Mouse (Mus musculus) ES-E14 (cell line): ENCODE data around the gene Abhd4. TPM values are rescaled to one million over a fixed set of nuclear protein-coding genes. Genes with fewer than 3 reads are reported as not detected.
"Not testable (repeated sequence)": the region's sequence is repeated elsewhere in the genome, so short reads cannot be mapped to it uniquely, and the experiment has no call there.

Experiments
- DNase-seq: peaks from one replicate; pipeline ENCODE4 v3.0.0-alpha.2; 2013; ENCODE audit warnings: low read depth, low spot score
- H3K27ac ChIP-seq: 2 replicates; pipeline ENCODE4 v1.5.1; 2012; ENCODE audit warnings: low read depth, mild to moderate bottlenecking, low read length, moderate library complexity, mixed read lengths; ENCODE audit not compliant: poor library complexity, insufficient read depth, severe bottlenecking
- H3K36me3 ChIP-seq: 2 replicates; pipeline ENCODE4 v1.6.1; 2012; ENCODE audit warnings: mild to moderate bottlenecking, low read length, moderate library complexity, mixed read lengths; ENCODE audit not compliant: control insufficient read depth, poor library complexity, insufficient read depth, severe bottlenecking
- H3K4me1 ChIP-seq, 2 experiments: fragments of 150-350 bp in 1 of 2; sonication (generic) in 1 of 2; 2 replicates each; pipeline ENCODE4 v1.6.1; 2012; ENCODE audit warnings: low read length in 2 of 2, mild to moderate bottlenecking in 1 of 2, mixed read lengths in 1 of 2; ENCODE audit not compliant: control insufficient read depth in 2 of 2, insufficient read depth in 2 of 2, poor library complexity in 1 of 2
- H3K4me3 ChIP-seq, 2 experiments: fragments of 150-350 bp in 1 of 2; sonication (generic) in 1 of 2; 2 replicates each; pipeline ENCODE4 v1.5.1; 2012; ENCODE audit warnings: low read length in 2 of 2, low read depth in 1 of 2, mild to moderate bottlenecking in 1 of 2, mixed read lengths in 1 of 2; ENCODE audit not compliant: insufficient read depth in 1 of 2, poor library complexity in 1 of 2, severe bottlenecking in 1 of 2
- H3K9ac ChIP-seq: 2 replicates; pipeline ENCODE4 v1.6.1; 2012; ENCODE audit warnings: low read depth, mild to moderate bottlenecking, low read length, mixed read lengths; ENCODE audit not compliant: poor library complexity, insufficient read depth, severe bottlenecking
- H3K9me3 ChIP-seq: fragments of 150-350 bp; sonication (generic); 2 replicates; pipeline ENCODE4 v1.6.1; 2012; ENCODE audit warnings: low read depth, mild to moderate bottlenecking, low read length; ENCODE audit not compliant: control insufficient read depth, insufficient read depth
- CHD2 ChIP-seq: IDR thresholded peaks from 2 replicates; pipeline ENCODE4 v1.6.1; 2014; ENCODE audit warnings: mild to moderate bottlenecking, low read depth, low read length, inconsistent platforms
- HCFC1 ChIP-seq: IDR thresholded peaks from 2 replicates; pipeline ENCODE4 v1.6.1; 2012; ENCODE audit warnings: low read length, inconsistent platforms, borderline replicate concordance; ENCODE audit not compliant: insufficient read depth
- MAFK ChIP-seq: IDR thresholded peaks from 2 replicates; pipeline ENCODE4 v1.6.1; 2014; ENCODE audit warnings: mild to moderate bottlenecking, low read depth, low read length, inconsistent platforms; ENCODE audit not compliant: insufficient read depth
- ZC3H11A ChIP-seq: IDR thresholded peaks from 2 replicates; pipeline ENCODE4 v1.6.1; 2012; ENCODE audit warnings: low read depth, mild to moderate bottlenecking, inconsistent platforms, low read length, borderline replicate concordance
- ZNF384 ChIP-seq: IDR thresholded peaks from 2 replicates; pipeline ENCODE4 v1.6.1; 2012; ENCODE audit warnings: low read depth, low read length, inconsistent platforms
- in situ Hi-C, 2 experiments: fragments of 600-800 bp; cut with MboI; formaldehyde crosslinking; loops; one replicate each; pipeline ENCODE4 v1.15.1; 2025; ENCODE audit warnings: low sequenced_read_pairs in 2 of 2, inconsistent platforms in 1 of 2; ENCODE audit not compliant: unreplicated experiment in 2 of 2
- total RNA-seq: library from RNA; depleted of rRNA; stranded (reverse); fragments of 300-350 nt; gene quantifications from 2 replicates; pipeline ENCODE4 v1.2.3, GENCODE M21; 2012

Abhd4 gene
- total RNA-seq, 1 experiment, result 17.6 TPM

GRCm38 (mm10) chr14:54226911-54227811 is 26.8 kb upstream of the Abhd4 start:
- TF ChIP-seq ZNF384 (no peak), MAFK (no peak), ZC3H11A (no peak), HCFC1 (no peak), CHD2 (no peak)
- in situ Hi-C loops, result loop anchor here in 1 of 2 experiments (10.0 kb wide), 1 partner anchor 162 kb away; no protein-coding TSS in a partner anchor

DNA sequence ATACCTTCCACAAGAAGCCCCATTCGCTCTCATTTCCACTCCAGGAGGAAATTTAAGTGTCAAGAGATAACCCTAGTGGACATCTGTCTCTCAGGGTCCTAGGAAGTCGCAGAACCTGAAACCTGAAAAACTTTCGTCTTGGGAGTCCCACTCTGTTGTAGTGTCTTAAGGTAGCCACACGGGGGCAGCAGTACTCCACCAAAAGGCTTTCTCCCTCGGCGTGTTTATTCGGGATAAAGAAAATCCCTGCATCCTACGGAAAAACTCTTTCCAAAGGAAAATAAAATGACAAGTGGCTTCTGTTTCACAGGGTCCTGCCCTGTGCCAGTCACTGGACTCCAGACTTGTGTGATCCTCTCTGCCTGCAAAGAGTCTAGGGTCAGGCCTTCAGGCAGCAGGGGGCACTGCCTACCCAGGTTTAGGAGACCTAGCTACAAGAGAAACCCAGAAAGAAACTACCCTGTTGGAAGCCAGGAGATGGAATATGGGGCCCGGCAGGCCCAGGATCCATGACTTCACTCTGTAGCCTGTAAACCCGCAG is 26.0 kb upstream of the Abhd4 start:
- Histone ChIP-seq H3K27ac (no peak overlapping the region), H3K9ac (no peak overlapping the region), H3K4me3 (peak overlapping the region in 1 of 2 experiments; percentile 47; a peak in 2 of 4 replicates), H3K36me3 (no peaks in the 10 kb centered on the region), H3K9me3 (no peaks in the 10 kb centered on the region), H3K4me1 (peaks cover 3 to 27% of the 10 kb centered on the region in 2 experiments; a peak in 3 of 4 replicates)
- in situ Hi-C loops, result loop anchor here in 1 of 2 experiments (10.0 kb wide), 1 partner anchor 163 kb away; no protein-coding TSS in a partner anchor
- TF ChIP-seq ZC3H11A (peak; percentile 97), CHD2 (no peak), HCFC1 (0 out of 2 replicates have a peak, but pooled peaks have one; percentile 16)
- DNase-seq, result no peak

More at GRCm38 (mm10) chr14:54226911-54227811, 26.8 kb upstream of the Abhd4 start:
- Histone ChIP-seq H3K27ac (no peak overlapping the region), H3K36me3 (no peaks in the 10 kb centered on the region), H3K9me3 (no peaks in the 10 kb centered on the region), H3K4me1 (peaks cover 3 to 24% of the 10 kb centered on the region in 2 experiments; a peak in 3 of 4 replicates), H3K4me3 (no peak overlapping the region), H3K9ac (no peak overlapping the region)
- no peak for DNase-seq

DNA sequence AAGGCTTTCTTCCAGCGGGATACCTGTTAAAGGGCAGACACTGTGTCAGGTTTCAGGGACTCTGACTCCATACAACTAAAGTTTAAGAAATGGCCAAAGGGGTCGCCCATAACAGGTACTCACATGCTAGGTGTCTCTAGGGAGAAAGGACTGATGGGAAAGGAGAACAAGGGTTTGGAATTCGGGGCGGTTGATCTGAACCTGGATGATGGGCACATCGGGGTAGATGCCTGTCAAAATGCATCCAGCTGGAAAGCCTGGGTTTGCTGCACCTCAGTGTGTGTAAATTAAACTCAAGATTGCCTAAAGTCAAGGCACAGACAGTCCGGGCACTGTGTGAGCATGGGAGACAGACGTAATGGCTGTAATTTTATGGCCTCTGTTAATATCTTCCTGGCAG is 25.5 kb upstream of the Abhd4 start:
- in situ Hi-C loops, result loop anchor here in 1 of 2 experiments (10.0 kb wide), 1 partner anchor 164 kb away; no protein-coding TSS in a partner anchor
- DNase-seq, result no peak
- TF ChIP-seq ZC3H11A, result no peak
- TF ChIP-seq ZNF384, result no peak
- no peak for TF ChIP-seq CHD2
- TF ChIP-seq MAFK, result no peak
- no peak for TF ChIP-seq HCFC1
- Histone ChIP-seq H3K36me3 (no peaks in the 10 kb centered on the region), H3K9me3 (no peaks in the 10 kb centered on the region), H3K9ac (peak overlapping the region; percentile 3; the same call in 1 of the 2 replicates), H3K4me3 (peak overlapping the region in 1 of 2 experiments; percentile 47; a peak in 1 of 4 replicates), H3K4me1 (peaks cover 7 to 27% of the 10 kb centered on the region in 2 experiments; a peak in 3 of 4 replicates), H3K27ac (no peak overlapping the region)

DNA sequence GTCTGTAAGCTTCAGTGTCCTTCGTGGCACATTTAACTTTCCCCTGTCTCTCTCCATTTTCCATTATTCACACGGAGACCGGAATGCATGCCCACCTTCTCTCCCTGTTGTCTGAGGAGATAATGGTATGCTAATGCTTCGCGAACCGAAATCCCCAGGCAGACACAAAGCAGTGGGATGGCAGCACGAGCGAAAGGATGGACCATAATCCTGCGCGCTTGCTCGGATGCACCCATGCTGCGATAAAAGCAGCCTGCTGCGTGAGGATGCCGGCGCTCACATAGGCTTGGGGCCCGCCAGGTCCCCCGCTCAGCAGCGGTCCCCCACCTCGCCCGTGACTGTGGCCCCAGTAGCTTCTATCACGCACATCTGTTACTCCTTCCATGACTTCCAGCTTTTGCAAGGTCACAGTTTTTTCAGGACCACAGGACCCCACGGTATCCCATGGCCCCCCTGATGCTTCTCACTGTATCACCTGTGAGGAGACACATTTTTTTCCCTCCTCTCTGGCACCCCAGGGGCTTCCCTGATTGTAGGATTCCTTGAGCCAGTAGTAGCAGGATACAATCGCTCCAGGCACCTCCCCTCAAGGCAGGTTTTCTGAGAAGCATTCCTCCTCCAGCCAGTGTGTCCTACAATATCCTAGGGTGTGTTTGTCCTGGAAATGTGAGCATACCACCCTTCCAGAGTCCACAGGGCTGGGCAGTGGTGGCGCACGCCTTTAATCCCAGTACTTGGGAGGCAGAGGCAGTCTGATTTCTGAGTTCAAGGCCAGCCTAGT is 24.9 kb upstream of the Abhd4 start:
- H3K4me1 ChIP-seq, result peaks cover 7 to 26% of the 10 kb centered on the region in 2 experiments; a peak in 3 of 4 replicates
- H3K9me3 ChIP-seq, result no peaks in the 10 kb centered on the region
- H3K27ac ChIP-seq, result no peak overlapping the region
- DNase-seq, result no peak
- H3K36me3 ChIP-seq, result no peaks in the 10 kb centered on the region
- H3K4me3 ChIP-seq, result peak overlapping the region; percentile 35 to 46; a peak in 2 of 4 replicates
- H3K9ac ChIP-seq, result peak overlapping the region; percentile 25; the same call in 1 of the 2 replicates
- TF ChIP-seq ZNF384 (no peak), MAFK (no peak), CHD2 (no peak), ZC3H11A (no peak), HCFC1 (no peak)
- in situ Hi-C loops, result loop anchor here in 1 of 2 experiments (10.0 kb wide), 1 partner anchor 164 kb away; no protein-coding TSS in a partner anchor

DNA sequence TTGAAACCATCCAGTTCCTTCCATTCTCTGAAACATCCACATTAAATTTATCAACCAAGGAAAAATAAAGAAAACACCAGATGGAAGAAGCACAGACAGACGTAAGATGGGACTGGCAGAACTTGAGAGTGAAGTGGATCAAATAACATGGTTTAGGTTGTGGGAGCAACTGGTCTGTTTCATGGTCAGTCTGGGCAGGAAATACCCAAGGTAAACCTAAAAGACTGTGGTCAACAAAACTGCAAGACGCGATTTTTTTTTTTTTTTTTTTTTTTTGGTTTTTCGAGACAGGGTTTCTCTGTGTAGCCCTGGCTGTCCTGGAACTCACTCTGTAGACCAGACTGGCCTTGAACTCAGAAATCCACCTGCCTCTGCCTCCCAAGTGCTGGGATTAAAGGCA is 24.1 kb upstream of the Abhd4 start:
- H3K36me3 ChIP-seq, H3K27ac ChIP-seq, H3K9ac ChIP-seq, H3K4me3 ChIP-seq, DNase-seq, H3K9me3 ChIP-seq: not testable (repeated sequence)
- H3K4me1 ChIP-seq, result peaks cover 7 to 25% of the 10 kb centered on the region in 2 experiments; a peak in 3 of 4 replicates
- in situ Hi-C loops, result loop anchor here in 1 of 2 experiments (10.0 kb wide), 1 partner anchor 165 kb away; no protein-coding TSS in a partner anchor
